Mouse (Mus musculus) cerebellum, adult 9-11 months (tissue): ENCODE data around the gene Il20ra.
"Not testable (repeated sequence)": the region's sequence is repeated elsewhere in the genome, so short reads cannot be mapped to it uniquely, and the experiment has no call there.

ENCODE experiments used
- DNase-seq: peaks from one replicate; pipeline ENCODE4 v3.0.0; 2022

Il20ra gene

GRCm38 (mm10) chr10:19712421-19712836, at the start of gene Il20ra:
Il20ra (plus strand) TSS chr10:19712570.
- DNase-seq, result no peak

DNA sequence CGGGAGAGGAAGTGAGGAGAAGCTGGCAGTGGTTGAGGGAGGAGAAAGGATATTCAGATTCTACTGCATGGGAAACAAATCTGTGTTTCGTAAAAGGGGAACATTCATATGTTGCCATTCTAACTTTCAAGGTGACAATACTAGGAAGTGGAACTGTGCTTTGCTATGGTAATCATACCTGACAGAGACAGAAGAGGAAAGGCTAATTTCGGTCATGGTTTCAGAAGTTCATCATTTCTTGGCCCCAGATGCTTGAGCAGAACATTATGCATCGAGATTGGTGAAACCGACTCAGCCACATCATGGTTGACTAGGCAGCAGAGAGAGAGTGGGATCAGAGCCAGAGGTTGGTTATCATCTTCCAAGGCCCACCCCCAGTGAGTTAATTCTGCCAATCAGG, 43.4 kb upstream of the Il20ra start:
- DNase-seq, result no peak

- DNase-seq, result no peak
These were observed 40.4 kb upstream of the Il20ra start for GRCm38 (mm10) chr10:19672015-19672414.

DNA sequence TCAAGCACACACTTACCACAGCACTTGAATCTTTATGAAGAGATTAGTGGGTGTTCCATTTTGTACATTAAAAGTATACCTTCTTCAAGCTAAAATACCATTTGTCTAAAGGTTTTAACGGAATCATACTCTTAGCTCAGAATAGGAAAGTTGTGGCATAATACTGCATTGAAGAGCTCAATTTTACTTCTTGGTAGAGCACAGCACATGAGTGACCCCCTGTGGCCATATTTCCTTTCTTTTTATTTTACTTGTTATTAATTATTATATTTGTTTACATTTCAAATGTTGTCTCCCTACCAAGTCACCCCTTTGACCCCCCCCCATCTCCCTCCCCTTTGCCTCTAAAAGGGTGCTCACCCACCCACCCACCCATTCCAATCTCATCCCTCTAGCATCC, 39.2 kb upstream of the Il20ra start:
- DNase-seq, result no peak

- no peak for DNase-seq
These were observed 24.7 kb upstream of the Il20ra start for GRCm38 (mm10) chr10:19687686-19688085.

GRCm38 (mm10) chr10:19691287-19691686, 21.1 kb upstream of the Il20ra start:
- DNase-seq, result no peak

GRCm38 (mm10) chr10:19691771-19692170, 20.6 kb upstream of the Il20ra start:
- no peak for DNase-seq

- DNase-seq, result no peak
These were observed 20.0 kb upstream of the Il20ra start for GRCm38 (mm10) chr10:19692332-19692731.

DNA sequence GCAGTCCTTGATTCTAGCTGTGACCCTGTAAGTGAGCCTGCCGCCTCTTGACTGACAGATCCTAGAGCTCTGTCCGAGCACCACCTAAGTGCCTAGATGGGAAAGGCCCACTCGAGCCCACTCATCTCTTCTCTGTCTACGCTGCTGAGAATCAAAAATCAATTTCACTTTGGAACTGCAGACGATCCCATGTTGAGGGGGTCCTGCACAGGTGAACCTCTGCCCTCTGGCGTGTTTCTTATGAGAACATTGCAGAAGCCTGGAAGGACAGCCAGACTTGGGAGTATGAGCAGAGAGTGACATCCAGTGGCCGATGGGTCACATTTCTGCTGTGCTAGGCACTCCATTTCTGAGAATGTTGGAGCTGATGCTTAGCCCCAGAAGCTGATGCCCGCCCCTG, 19.4 kb upstream of the Il20ra start:
- no peak for DNase-seq

GRCm38 (mm10) chr10:19693629-19694028, 18.7 kb upstream of the Il20ra start:
- no peak for DNase-seq

DNA sequence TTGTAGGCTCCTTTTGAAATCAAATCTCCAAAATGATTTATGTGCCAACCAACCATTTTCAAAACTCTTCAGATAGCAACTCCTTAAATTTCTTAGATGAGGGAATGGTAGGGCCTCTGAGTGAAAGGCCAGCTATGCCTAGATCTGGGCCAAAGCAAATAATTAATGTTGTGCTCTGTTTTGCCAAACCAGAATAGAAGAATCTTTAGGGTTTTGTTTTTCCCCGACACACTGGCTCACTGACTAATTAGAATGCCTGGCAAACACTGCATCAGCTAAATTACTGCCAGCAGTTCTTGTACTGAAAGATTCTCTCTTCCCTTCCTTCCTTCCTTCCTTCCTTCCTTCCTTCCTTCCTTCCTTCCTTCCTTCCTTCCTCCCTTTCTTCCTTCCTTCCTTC, 13.0 kb upstream of the Il20ra start:
- DNase-seq, result no peak

GRCm38 (mm10) chr10:19704445-19704844, 7.9 kb upstream of the Il20ra start:
- DNase-seq, result no peak

DNA sequence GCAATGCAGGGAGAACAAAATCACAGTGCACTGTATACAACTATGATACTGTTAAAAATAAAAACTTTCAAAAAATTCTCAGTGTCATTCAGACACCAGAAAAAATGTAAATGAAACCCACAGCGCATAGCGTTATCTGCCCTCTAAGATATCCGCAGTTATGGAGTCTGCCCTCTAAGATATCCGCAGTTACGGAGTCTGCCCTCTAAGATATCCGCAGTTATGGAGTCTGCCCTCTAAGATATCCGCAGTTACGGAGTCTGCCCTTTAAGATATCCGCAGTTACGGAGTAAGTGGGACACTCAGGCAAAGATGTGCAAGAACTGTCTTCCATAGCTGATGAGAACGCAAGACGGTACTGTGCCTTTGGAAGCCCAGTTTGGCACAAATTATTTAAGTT, 4.6 kb upstream of the Il20ra start:
- DNase-seq, result no peak

DNA sequence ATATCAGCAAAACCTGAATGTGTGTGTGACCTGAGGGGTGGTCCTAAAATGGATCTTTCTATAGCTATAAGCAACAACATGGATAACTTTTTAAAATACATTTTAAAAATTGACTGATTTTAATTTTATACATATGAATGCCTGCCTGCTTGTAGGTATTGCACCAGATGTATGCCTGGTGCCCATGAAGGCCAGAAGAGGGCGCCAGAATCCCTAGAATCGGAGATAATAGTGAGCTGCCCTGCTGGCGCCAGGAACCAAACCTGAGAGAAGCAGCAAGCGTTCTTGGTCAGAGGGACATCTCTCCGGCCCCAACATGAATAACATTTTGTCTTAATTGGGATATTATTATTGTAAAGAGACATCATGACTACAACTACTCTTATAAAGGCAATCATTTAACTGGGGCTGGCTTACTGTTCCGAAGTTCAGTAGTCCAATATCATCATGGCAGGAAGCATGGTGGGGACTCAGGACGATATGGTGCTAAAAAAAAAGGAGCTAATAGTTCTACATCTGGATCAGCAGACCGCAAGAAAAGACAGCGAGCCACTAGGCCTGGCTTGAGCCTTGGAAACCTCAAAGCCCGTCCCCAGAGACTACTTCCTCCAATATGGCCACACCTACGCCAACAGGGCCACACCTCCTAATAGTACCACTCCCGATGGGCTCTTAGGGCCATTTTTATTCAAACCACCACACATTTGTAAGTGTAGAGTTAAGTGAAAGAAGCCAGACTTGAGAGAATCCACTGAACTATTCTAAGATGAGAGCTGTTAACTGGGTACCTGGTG, 3.9 kb upstream of the Il20ra start:
- DNase-seq, result no peak

DNA sequence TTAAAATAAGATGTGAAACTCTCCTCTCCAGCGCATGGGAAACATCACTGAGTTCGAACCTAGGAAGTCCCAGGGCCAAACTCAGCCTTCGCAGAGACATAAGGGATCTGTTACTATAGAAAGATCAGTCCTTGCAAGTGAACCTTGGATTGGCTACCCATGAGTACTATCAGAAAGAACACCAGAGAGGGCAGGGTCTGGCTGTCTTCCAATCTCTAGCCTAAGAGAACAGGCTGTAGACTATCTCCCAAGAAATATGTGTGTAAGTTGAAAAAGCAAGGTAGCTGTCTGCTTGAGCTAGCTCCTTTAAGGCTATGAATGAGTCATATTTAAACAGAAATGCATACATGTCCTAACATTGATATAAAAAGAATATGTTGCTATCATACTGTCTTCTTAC, 1.4 kb upstream of the Il20ra start:
- DNase-seq, result no peak

GRCm38 (mm10) chr10:19711551-19712171, 709 bp upstream of the Il20ra start:
- no peak for DNase-seq

DNA sequence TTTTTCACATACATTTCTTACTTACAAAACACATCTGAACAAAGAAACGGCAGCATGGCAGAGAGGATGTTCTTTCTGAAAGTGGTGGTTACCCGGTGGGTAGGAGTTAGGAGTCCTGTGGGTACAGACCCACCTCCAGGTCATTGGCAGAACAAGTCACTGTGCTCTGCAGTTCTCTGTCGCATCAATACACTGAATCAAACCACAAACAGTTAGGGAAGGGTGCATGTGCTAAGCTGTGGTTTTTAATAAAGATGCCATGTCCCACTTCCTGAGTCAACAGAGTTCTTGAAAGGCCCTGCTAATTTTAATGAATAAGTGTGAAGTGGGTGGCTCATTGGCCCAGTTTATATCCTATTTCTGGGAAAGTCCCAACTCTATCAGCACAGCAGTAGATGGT, 6.3 kb downstream of the Il20ra start:
- no peak for DNase-seq

DNA sequence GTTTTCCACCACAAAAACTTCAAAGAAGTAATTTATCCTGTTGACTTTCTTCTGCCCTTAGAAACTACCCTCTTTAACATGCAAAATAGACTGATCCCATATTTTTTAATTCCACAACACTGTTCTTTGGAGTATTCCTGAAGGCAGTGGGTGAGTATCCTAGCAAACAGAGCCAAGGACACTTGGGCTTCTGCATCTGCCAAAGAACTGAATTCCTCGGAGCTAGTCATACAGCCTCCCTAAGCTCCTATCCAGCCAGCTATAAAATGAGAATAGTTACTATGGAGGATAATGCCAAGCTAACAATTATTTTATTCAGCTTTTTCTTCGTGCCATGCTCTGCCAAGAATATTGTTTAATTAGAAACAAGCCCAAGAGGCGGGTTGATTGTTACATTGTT, 9.9 kb downstream of the Il20ra start:
- no peak for DNase-seq

GRCm38 (mm10) chr10:19724158-19724832, 11.9 kb downstream of the Il20ra start:
- no peak for DNase-seq

DNA sequence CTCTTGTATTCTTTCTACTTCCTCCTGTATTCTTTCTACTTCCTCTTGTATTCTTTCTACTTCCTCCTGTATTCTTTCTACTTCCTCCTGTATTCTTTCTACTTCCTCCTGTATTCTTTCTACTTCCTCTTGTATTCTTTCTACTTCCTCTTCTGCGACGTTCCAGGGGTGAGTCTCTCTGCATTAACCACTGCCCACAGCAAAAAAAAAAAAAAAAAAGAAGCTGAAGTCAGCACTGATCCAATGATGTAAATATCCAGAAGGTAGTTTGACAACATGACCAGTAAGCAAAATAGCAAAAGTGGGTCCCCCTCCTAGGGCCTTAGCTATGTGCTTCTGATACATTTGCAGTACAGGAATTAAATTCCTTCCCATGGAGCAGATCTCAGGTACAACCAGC, 26.1 kb downstream of the Il20ra start:
- DNase-seq, result not testable (repeated sequence)

DNA sequence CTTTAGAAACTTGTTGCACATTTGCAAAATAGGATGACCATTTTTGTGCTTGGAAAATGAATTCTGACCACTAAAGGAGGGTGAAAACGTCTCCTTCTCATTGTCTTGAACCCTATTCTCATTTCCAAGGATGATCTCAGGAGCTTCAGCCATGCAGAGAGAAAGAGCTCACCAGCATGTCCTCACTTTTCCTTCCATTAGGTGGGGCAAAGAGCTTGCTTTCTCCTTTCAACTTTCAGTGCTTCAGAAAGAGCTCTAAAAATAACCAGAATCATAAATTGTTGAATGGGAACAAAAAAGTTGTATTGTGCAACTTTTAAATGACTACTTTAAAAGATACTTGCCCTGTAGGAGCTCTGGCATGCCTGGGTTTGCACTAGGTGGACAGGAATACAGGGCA, 33.3 kb downstream of the Il20ra start:
- no peak for DNase-seq

DNA sequence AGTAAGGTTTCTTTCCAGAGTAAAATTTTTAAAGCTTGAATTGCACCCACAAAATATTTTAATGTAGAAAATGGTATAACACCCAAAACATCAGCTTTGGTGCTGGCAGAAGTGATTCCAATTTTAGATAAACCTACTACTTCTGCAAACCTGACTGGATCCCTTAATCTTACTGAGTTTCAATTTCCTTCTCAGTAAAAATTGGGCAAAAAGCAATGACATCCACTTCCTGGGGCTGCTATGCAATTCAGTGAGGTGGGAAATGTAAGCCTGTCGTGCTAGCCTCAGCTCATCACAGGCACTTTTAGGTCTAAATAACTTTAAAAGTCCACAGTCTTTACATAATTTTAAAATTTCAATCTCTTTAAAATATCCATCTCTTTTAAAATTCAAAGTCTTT, 33.8 kb downstream of the Il20ra start:
- DNase-seq, result no peak

DNA sequence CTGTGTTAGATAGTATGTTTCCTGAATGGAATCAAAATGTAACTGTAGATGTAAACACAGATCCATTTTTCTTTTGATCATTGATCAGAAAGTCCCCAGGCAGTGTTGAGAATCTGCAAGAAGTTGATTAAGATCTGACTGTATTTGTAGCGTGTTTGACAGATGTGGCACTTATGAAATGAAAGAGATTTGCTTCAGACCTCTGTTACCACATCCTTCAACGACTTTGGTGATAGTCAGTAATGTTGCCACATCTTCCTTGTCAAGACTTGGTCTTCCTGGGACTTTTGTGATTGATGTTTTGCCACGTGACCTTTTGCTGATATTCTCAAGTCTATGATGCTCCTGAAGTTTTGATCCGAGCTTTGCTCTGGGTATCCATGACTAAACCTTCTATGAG, 35.3 kb downstream of the Il20ra start:
- no peak for DNase-seq

DNA sequence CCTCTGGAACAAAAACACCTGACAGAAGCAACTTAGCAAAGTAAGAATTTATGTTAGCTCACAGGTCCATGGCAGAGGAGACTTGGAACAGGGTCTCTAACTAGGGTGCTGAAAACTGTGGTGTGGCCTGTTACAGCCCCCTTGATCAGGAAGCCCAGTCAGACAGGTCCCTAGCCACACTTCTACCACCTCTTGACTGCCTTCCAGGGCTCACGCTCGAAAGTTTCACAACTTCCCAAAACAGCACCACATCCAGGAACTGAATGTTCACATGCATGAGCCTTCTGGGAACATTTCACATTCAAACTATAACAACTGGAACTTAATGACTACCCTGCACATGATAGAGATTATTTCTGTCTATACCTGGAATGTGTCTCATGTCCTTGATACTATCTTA, 53.1 kb downstream of the Il20ra start:
- DNase-seq, result no peak
